Mouse (Mus musculus) heart, adult 9 months (tissue): ENCODE measurements around the gene Tmem129.

Experiments
- DNase-seq, 2 experiments: peaks; one replicate each; pipeline ENCODE4 v3.0.0; 2022; ENCODE audit warnings: low spot score in 2 of 2

Tmem129 gene

DNA sequence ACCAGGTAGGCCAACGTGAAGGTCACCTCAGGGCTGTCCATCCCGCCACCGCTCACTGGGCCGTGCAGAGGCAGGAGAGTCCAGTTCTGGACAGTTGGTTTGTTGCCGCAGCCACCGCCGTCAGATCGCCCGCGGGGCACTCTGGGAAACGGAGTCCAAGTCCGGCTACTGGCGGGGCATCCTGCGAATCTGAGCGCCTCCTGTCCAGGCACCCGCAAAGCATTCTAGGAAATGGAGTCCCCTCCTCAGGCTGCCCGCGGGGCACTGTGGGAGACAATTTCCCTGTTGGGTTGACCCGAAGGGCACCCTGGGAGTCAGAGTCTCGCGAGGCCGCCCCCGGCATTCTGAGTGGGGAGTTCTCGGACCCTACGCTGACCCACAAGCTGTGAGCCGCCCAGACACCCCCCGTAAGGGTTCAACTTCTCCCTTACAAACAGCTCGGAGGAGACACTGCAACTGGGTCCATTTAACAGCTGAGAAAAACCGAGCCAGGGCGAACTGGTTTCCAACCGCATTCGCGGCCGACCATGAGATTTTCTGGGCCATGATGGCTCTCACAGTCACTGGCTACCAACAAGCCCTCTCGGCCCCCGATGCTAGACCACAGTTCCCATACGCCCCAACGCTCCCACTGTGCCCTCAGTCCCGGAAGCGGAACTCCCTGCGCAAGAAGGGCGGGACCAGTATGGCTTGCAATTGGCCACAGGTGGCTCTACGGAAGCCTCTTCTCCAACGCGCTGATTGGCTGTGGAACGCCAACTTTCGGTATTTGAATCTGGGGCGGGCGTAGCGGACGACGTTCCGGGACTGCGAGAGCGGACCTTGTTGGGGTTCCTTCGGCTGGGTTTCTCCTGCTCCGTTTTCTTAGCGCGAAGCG is at the start of gene Tmem129, which contains the start of gene Tacc3:
Gene Tmem129 (minus strand): TSS at position 630 of the 877 bp plus-strand sequence.
Gene Tacc3 (plus strand): TSS at position 342 of the 877 bp plus-strand sequence.
- peak; percentile 98 to 99 for DNase-seq

DNA sequence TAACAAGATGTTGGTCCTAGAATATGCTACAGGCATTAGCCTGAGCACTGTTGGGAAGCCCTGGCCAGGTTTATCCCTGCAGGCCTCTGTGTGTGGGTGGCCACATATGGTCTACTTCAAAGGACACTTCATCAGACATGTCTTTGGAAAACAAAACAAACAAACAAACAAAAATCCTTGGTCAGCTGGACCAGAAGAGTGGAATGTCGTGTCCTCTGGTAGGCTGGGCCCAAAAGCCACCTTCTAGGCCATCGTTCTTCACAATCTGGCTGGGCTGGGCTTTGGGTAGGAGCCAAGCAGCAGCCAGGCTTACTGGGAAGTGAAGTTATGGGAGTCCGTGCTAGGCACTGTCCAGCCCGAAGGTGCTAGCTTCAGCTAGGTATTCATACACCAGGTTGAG is 48.9 kb upstream of the Tmem129 start:
- DNase-seq = no peak

DNA sequence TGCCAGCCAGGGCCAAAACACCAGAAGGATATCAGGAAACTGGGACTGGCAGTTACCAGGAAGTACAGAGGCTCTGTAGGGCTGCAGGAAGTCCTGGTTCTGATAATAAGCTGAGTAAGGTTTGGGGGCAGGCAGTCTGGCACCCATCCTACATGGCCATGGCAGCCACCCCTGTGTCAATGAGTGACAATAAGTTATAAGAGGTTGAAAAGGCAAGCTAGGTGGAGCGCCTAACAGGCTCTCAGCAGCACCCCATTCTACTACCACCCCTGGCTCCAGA is 48.1 kb upstream of the Tmem129 start:
- no peak for DNase-seq

DNA sequence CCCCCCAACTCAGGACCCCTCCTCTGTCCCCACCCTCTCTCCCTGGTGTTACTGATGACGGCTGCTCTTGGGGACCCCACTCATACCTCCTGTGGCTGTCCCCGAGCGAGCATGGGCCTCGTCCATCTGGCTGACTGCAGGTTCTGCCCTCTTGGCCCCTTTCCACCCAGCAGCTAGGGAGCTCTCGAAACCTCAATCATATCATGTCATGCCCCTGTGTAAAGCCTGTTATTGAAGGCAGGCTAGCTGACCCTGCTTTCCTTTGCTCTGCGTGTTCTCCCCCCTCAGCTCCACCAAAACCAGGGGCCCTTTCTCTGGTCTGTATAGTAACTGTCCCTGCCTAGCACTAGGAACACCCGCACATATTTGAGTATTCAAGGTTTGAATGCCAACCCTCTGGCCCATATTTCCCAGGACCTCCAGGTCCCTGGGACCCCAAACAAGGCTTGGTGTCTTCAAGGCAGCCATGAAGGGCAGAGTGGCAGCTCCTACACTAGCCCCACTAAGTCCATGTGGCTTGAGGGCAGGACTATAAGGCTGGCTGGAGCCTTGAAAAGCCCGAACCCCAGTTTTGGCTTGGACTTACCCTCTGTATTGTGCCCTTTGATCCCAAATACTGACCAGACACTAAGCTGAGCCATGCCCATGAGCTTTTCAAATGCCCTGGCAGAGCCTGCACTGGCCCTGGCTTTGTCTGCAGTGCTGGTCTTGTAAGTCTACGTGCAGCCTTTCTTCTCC is 47.6 kb upstream of the Tmem129 start:
- DNase-seq = no peak

DNA sequence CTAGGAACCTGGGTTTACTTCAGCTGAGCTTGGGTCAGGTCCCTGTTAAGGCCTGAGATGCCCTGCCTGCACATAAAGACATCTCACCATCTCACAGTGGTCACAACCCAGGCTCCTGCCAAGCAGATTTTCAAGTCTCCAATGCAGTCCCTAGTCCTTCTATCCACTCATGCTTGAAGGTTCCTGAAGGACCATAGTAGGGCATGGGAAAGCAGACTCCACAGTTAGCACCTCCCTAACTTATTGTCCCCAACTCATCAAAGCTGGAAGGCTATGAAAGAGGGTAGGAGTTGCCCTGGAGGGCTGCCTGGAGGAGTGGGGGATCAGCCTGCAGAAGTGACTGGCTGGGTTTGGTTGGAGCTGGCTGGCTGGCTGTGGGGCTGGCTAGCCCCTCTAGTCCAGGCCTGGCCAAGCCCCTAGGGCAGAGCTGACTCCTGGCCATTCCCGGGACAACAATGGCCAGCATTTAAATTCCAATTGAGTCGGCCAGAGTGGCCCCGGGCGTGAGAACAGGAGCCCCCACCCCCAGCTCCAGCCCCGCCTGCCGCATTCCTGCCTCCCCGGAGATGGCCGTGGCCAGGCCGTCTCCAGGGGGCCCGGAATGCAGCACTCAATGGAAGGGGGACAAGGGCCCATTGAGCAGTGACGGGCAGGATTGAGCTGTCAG is 46.9 kb upstream of the Tmem129 start:
- no peak for DNase-seq

DNA sequence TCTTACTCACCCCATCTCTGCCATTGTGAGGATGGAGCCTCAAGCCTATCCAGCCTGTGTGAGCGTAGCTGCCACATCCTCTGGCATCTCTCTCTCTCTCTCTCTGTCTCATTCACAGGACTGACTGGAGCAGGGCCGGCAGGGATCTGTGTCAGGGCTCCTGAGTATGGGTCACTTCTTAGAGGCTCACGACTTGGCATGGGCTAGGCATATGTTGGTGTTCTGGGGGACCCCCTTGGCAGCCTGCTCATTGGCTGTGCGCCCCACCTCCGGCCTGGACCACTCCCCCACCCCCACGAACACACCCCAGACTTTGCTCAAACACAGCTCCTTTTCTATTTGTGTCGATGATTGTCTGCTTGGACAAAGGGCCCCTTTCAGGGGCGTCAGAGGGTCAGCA is 45.8 kb upstream of the Tmem129 start:
- DNase-seq = no peak

DNA sequence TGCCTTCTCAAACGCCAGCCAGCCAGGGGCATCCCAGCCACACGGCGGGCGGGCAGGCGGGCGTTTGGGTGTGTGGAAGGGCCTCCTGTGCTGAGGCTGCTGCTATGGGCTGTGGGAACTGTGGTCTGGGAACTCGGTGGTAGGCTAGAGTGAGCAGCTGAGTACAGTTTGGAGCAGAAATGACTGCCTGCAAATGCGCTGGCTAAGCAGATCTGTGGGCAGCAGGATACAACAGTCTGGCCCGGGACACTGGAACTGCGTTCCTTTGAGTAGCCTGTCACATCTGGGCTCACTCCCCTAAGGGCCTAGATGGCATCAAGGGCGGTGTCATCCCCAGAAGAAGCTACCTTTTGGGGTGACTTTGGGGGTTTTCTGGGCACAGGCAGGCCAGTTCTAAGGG is 43.6 kb upstream of the Tmem129 start:
- no peak for DNase-seq

DNA sequence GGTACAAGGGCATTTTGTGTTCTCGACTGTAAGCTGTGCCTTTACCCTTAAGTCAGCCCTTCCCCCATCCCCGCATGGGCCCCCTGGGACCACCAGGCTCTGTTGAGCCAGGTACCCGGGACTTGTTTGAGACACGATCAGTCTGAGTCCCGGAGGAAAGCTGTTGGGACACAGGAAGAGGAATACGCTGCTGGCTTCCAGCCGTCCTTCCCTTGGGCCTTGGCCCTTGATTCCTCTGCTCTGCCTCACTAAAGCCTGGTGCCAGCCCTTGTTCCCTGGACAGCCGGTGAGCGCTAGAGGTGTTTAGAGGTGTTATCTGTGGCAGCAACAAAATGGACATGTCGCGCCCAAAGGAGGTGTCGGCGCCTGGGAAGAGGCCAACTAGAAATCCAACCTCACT is 41.8 kb upstream of the Tmem129 start:
- no peak for DNase-seq

DNA sequence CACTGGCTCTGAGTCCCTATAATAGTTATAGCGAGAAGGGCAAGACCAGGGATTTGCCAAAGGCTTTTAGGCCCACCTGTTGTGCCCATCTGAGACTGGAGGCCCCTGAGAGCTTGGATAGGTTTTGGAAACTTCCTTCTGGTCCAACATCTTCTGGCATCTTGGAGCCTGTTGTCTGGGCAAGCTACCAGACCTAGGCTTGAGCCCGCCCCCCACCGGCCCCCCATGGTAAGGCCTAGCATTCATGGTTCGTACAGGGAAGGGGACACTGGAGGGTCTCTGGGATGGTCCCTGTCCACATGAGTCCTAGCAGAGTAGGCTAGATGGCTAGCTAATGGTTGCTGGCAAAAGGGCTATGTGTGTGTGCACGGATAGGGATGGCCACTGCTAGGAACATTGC is 40.5 kb upstream of the Tmem129 start:
- no peak for DNase-seq

DNA sequence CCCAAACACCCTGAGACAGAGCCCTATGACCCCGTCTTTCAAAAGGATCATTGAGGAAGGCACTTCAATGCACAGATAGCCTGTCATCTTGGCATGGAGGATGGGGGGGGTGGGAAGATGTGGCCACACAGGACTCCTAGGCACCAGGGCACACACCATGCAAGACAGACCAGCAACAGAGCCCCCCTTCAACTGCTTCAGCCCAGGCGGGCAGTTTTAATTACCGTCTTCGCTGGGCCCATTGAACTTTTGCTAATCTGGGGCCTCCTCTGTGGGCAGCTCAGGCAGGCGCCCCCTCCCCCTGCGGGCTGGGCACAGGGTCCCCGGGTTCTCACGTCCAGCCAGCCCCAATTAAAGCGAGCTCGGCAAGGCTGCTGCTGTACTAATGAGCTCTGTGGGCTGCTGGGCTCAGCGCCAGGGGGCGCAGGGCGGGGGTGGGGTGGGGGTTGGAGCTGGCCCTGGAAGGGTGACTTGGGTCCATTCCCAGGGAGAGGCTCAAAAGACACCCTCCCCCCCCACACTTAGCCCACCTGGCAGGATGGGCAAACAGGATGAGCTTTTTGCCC is 39.8 kb upstream of the Tmem129 start:
- DNase-seq = no peak

DNA sequence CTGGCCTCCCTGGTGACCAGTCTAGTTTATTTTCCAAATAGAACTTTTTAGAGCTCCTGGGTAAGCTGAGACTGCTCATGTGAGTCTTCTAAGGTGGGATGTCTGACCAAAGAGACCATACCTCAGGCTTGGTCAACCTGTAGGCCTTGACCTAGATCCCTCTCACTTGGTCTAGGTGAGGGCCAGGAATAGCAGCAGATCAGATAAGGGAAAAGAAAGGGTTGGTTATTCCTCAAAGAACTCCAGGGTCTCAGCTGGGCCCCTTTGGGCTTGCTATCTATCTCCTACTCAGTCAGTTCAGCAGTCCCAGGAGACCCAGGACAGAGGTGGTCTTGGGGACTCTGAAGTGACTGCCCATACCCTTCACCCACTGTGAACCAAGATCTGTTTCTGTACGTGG is 39.3 kb upstream of the Tmem129 start:
- no peak for DNase-seq

DNA sequence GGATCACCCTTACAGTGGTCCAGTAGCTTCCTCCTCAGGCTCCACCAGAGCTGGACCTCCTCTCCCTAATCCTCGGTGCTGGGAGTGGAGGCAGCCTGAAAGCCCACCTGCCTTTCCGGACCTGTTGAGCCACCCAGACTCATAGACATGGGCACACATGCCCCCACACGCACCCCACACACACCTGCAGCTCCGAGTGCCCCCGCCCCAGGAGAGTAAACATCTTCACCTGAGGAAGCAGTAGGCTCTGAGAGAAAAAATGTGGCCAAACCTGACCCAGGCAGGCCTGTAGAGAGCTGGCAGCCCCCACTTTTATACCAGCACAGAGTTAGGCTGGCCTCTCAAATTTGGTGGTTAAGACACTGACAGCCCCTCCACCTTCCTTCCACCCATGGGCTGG is 38.2 kb upstream of the Tmem129 start:
- DNase-seq = no peak

DNA sequence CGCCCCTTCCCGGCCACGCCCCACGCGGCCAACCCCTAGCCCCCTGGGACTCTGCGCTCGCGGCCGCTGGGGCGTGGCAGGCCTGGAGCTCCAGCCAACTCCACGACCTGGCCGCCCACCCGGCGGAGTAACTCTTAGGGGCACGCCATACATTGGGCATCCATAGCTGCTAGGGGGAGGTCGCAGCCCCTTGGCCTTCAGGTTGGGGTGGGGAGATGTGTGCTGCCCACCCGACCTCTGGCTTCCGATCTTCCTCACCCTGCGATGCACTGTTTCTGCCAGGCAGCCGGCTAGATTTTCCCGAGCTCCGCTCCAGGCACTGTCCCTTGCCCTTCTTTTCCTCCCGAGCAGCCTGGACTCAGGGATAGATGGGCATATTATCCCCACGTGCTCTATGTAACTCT is 37.5 kb upstream of the Tmem129 start:
- DNase-seq = peak in 1 of 2 experiments; percentile 31

DNA sequence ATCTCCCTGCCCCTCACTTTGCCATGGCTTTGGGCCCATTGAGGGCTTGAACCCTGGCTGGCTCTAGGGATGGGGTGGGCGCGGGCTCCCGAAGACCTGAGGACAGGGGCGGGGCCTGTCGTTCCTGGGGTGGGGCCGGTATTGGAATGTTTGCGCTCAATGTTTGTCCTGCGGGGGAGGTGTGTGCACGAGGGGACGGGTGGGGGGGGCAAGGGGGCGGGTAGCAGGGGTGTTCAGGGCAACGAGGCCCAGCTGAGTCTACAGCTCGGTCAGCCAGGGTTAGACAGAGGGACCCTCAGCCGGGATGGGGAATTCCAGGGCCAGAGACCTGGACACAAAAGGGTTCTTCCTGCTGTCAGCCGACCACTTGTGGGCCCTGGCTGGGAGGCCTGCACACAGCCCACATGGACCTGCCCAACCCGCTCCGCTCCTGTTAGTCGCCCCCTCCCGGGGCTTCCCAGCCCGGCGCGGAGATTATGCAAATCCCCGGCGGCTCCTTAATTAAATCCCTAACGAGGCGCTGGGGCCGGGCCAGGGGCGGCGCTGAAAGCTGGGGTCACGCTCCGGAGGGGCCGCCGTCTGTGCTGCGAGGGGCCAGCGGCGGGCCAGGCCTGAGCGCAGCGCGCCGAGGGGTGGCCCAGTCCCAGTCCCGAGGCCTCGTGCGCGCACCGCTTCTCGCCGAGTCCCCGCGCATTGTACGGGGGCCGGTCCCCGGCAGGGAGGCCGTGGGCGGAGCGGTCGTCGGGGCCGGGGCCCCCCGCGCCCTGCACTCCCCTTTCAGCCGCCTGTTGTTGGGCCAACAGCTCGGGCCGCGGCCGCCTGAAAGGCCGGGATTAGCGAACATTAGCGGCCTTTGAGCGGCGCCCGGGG is 36.9 kb upstream of the Tmem129 start:
- DNase-seq = peak in 1 of 2 experiments; percentile 43

DNA sequence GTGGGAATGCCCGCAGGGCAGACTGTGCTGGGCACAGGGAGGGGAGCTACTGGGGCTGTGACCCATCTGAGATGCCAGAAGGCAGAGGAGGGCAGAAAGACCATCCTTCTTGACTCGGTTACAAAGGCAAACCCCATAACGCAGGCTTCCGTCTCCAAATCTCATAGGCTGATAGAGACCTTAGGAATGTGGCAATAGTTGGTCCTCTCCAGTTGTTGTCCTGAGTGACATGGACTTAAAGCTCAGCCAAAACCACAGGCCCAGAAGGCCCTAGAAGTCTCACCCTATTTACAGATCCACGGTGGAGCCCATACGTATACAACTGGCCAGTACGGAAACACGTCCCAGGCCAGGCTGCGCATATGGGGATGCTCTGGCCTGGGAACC is 36.2 kb upstream of the Tmem129 start:
- no peak for DNase-seq

DNA sequence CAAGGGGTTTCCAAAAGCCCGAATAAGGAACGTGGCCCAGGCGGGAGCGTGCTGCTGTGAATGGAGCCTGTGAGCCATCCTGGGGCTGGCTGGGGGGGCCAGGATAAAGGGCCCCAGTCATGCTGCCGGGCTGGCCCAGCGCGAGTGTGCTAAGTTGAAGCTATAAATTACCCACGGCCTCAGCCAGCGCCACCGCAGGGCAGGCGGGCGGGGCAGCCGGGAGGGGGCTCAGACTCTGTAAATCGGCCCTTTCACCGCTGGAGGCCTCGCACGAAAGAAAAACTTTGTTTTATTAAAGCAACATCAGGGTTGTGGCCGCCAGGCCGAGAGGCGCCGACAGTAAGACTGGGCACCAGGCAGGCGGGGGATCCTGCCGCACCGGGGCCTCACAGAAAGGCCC is 34.2 kb upstream of the Tmem129 start:
- no peak for DNase-seq

DNA sequence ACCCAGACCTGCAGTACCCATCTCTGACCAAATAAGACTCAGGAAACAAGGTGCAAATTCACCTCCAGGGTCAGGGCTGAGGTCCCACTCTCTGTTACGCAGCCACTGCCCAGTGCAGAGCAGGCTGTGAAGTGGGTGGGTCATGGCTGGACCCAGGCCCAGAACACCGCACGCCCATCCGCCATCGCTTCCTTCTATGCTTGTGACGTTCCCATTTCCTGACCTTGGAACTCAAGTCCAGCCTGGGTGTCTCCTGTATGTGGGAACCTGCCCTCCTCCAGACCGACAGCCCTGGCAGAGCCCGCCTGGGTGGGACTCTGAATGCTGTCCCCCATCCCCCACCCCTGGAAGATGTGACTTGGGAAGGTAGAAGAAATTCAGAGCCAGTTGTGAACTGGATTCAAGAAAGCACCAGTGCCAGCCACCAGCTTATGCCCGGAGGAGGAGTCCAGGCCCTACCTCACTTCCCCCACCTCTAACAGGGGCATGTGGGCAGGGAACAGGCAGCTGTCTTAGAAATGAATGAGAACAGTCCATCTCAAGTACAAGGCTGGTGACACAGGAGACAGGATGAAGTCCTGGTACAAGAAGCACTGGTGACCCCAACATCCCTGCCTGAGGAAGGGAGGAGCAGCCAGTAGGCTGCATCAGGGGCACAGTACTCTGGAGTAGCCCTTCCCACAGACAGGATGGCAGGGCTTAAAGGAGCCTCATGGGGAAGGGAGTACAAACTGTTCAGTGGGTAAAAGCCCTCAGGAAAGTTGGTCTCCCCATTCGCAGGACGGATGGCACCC is 31.8 kb upstream of the Tmem129 start:
- DNase-seq = peak; percentile 78 to 86

DNA sequence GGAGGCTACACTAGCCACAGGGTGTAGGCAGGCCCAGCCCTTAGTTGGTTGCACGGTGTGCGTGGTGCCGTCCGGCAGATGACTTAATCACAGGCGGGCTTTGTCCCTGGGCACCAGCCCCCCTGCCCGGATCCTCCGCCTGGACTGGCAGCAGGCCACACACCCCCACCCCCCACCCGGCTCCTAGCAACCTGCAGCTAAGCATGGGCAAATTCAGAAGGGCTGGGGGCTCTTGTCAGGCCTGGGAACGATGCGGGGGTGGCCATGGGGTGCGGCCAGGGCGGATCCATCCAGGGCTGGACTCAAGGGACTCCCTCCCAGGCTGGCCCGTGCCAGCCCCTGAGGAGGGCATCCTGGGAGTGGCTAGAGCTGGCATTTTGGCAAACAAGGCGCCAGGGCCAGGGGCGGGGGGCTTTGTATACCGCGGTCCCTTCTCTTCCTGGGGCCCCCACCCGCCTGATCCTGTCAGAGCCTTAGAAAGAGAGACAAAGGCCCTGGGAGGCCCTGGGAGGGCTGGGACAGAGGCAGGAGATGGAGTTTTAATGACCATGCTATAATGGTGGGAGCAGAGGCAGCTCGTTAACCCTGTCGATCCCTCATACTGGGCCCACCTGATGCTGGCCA is 31.1 kb upstream of the Tmem129 start:
- no peak for DNase-seq

DNA sequence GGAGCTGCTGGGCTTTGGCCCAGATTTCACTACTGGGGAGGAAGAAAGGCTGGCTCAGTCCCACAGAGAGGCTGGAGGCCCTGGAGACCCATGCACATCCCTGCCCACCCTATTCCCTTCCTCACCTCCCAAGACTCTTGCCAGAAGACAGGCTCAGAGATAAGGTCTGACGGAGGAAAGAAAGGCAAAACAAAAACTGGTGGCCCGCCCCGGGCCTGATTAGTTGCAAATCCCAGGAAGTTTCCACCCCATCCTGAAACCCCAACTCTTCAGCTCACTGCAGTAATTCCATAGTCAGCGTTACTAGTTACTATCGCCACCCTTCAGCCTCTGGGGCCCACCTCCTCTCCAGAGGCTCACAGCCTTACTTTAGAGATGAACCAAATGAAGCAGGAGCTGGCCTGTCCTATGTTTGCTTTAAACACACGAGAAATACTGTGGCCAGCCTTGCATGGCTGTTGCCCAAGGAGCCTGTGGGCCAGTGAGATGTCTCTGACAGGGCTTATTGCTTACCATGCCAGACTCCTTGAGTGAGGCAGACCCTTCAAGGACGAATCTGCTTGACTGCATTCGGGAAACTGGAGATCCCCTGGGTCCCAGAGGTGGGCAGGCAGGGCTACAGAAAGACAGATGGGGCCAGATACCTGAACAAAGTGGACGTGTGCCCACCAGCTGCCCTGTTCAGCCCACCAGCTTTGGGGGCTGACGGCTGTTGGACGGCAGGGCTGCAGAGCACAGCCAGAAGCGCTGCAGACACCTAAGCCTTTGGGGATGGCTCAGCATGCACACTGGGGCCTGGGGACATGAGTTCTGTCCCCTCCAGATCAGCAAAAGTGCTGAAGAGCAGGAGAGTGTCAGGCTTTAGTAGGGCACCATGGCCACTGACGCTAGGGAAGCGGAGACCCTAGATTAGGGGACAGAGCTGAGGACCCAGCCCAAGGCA is 30.3 kb upstream of the Tmem129 start:
- DNase-seq = peak in 1 of 2 experiments; percentile 31
